Mouse (Mus musculus): ENCODE results near the gene Rpl37a. TPM values are rescaled to one million over a fixed set of nuclear protein-coding genes. Genes with fewer than 3 reads are reported as not detected.
A peak's percentile ranks its signal among the peaks of the same experiment; 100 is the strongest.

Gene Rpl37a
- polyA plus RNA-seq (2021) = 628 TPM

- peak; percentile 60 for ATAC-seq
- TF ChIP-seq CTCF (IDR thresholded peaks at IDR 0.05) = no peak
- in situ Hi-C loops (cut with MboI; ENCODE audit: low pct_unique_long_range_greater_than_20kb) = loop anchor here (10.0 to 25.0 kb wide), 3 partner anchors 124 to 1126 kb away; partner anchors contain the start of gene Xrcc5
- DNase-seq (ENCODE audit: low read depth, low spot score) = no peak
- ChIA-PET POLR2A (interaction anchor here (1.3 kb wide), 1 partner anchor 102 kb away, joined by 3 read pairs; no protein-coding TSS in a partner anchor), CTCF (no interaction called here)
- no peaks in the 10 kb centered on the region for H3K27me3 ChIP-seq
These were observed at the start of gene Rpl37a for GRCm38 (mm10) chr1:72710753-72711653. Rpl37a (plus strand) TSS chr1:72711290.

GRCm38 (mm10) chr1:72673070-72673469, 38.0 kb upstream of the Rpl37a start:
- ChIA-PET POLR2A (no interaction called here), CTCF (no interaction called here)
- H3K27me3 ChIP-seq = peaks cover 34% of the 10 kb centered on the region
- in situ Hi-C loops (cut with MboI; ENCODE audit: low pct_unique_long_range_greater_than_20kb) = no loop called here
- no peak for ATAC-seq
- TF ChIP-seq CTCF (IDR thresholded peaks at IDR 0.05) = no peak
- DNase-seq (ENCODE audit: low read depth, low spot score) = no peak

GRCm38 (mm10) chr1:72696256-72696655, 14.8 kb upstream of the Rpl37a start:
- in situ Hi-C loops (cut with MboI; ENCODE audit: low pct_unique_long_range_greater_than_20kb) = no loop called here
- DNase-seq (ENCODE audit: low read depth, low spot score) (no peak), ATAC-seq (no peak)
- peaks cover 3% of the 10 kb centered on the region for H3K27me3 ChIP-seq
- CTCF ChIA-PET = no interaction called here
- TF ChIP-seq CTCF (IDR thresholded peaks at IDR 0.05) = no peak
- POLR2A ChIA-PET = no interaction called here

GRCm38 (mm10) chr1:72698651-72699050, 12.4 kb upstream of the Rpl37a start:
- no peak for TF ChIP-seq CTCF (IDR thresholded peaks at IDR 0.05)
- in situ Hi-C loops (cut with MboI; ENCODE audit: low pct_unique_long_range_greater_than_20kb) = no loop called here
- POLR2A ChIA-PET = no interaction called here
- H3K27me3 ChIP-seq = peaks cover 6% of the 10 kb centered on the region
- ATAC-seq = no peak
- CTCF ChIA-PET = interaction anchor here (0.9 to 1.6 kb wide), 2 partner anchors 18 to 23 kb away, joined by 3 to 4 read pairs; no protein-coding TSS in a partner anchor
- DNase-seq (ENCODE audit: low read depth, low spot score) = no peak

GRCm38 (mm10) chr1:72700479-72700878, 10.6 kb upstream of the Rpl37a start, which contains the start of gene Ankar:
Ankar (minus strand) TSS chr1:72700579.
- peaks cover 6% of the 10 kb centered on the region for H3K27me3 ChIP-seq
- TF ChIP-seq CTCF (IDR thresholded peaks at IDR 0.05) = no peak
- ATAC-seq (no peak), DNase-seq (ENCODE audit: low read depth, low spot score) (no peak)
- in situ Hi-C loops (cut with MboI; ENCODE audit: low pct_unique_long_range_greater_than_20kb) = loop anchor here (25.0 kb wide), 2 partner anchors 388 to 1137 kb away; partner anchors contain the start of gene Xrcc5
- CTCF ChIA-PET = no interaction called here
- POLR2A ChIA-PET = no interaction called here

- CTCF ChIA-PET = no interaction called here
- in situ Hi-C loops (cut with MboI; ENCODE audit: low pct_unique_long_range_greater_than_20kb) = loop anchor here (25.0 kb wide), 2 partner anchors 395 to 1130 kb away; partner anchors contain the start of gene Xrcc5
- TF ChIP-seq CTCF (IDR thresholded peaks at IDR 0.05) = no peak
- POLR2A ChIA-PET = no interaction called here
- no peaks in the 10 kb centered on the region for H3K27me3 ChIP-seq
- DNase-seq (ENCODE audit: low read depth, low spot score) (no peak), ATAC-seq (no peak)
These were observed 3.6 kb upstream of the Rpl37a start for GRCm38 (mm10) chr1:72707525-72707924.

- DNase-seq (ENCODE audit: low read depth, low spot score) (no peak), ATAC-seq (no peak)
- ChIA-PET POLR2A (interaction anchor here (1.3 kb wide), 1 partner anchor 103 kb away, joined by 3 read pairs; no protein-coding TSS in a partner anchor), CTCF (no interaction called here)
- H3K27me3 ChIP-seq = no peaks in the 10 kb centered on the region
- no peak for TF ChIP-seq CTCF (IDR thresholded peaks at IDR 0.05)
- in situ Hi-C loops (cut with MboI; ENCODE audit: low pct_unique_long_range_greater_than_20kb) = loop anchor here (10.0 to 25.0 kb wide), 3 partner anchors 123 to 1126 kb away; partner anchors contain the start of gene Xrcc5
These were observed 594 bp downstream of the Rpl37a start for GRCm38 (mm10) chr1:72711684-72712083.

GRCm38 (mm10) chr1:72714547-72714946, 3.5 kb downstream of the Rpl37a start:
- ChIA-PET CTCF (interaction anchor here (1.8 to 8.4 kb wide), 2 partner anchors 9 to 141 kb away, joined by 3 to 118 read pairs; no protein-coding TSS in a partner anchor), POLR2A (interaction anchor here (0.6 kb wide), 1 partner anchor 195 kb away, joined by 3 read pairs; no protein-coding TSS in a partner anchor)
- in situ Hi-C loops (cut with MboI; ENCODE audit: low pct_unique_long_range_greater_than_20kb) = loop anchor here (10.0 to 25.0 kb wide), 3 partner anchors 120 to 1123 kb away; partner anchors contain the start of gene Xrcc5
- DNase-seq (ENCODE audit: low read depth, low spot score) (no peak), ATAC-seq (no peak)
- no peak for TF ChIP-seq CTCF (IDR thresholded peaks at IDR 0.05)
- H3K27me3 ChIP-seq = no peaks in the 10 kb centered on the region

- H3K27me3 ChIP-seq = no peaks in the 10 kb centered on the region
- no peak for ATAC-seq
- TF ChIP-seq CTCF (IDR thresholded peaks at IDR 0.05) = no peak
- CTCF ChIA-PET = interaction anchor here (1.8 to 8.4 kb wide), 2 partner anchors 10 to 140 kb away, joined by 3 to 118 read pairs; no protein-coding TSS in a partner anchor
- POLR2A ChIA-PET = interaction anchor here (1.8 kb wide), 1 partner anchor 141 kb away, joined by 6 read pairs; no protein-coding TSS in a partner anchor
- in situ Hi-C loops (cut with MboI; ENCODE audit: low pct_unique_long_range_greater_than_20kb) = loop anchor here (5.0 to 25.0 kb wide), 5 partner anchors 37 to 1122 kb away; partner anchors contain the start of gene Xrcc5
- DNase-seq (ENCODE audit: low read depth, low spot score) = no peak
These were observed 4.0 kb downstream of the Rpl37a start for GRCm38 (mm10) chr1:72715065-72715464.

GRCm38 (mm10) chr1:72715593-72716361, 4.7 kb downstream of the Rpl37a start:
- POLR2A ChIA-PET = interaction anchor here (1.0 to 1.8 kb wide), 3 partner anchors 110 to 140 kb away, joined by 4 to 6 read pairs (median 4); no protein-coding TSS in a partner anchor
- ATAC-seq (no peak), DNase-seq (ENCODE audit: low read depth, low spot score) (no peak)
- no peaks in the 10 kb centered on the region for H3K27me3 ChIP-seq
- TF ChIP-seq CTCF (IDR thresholded peaks at IDR 0.05) = no peak
- CTCF ChIA-PET = interaction anchor here (0.8 to 8.4 kb wide), 9 partner anchors 10 to 148 kb away, joined by 3 to 118 read pairs (median 4); no protein-coding TSS in a partner anchor
- in situ Hi-C loops (cut with MboI; ENCODE audit: low pct_unique_long_range_greater_than_20kb) = loop anchor here (5.0 to 25.0 kb wide), 5 partner anchors 37 to 1122 kb away; partner anchors contain the start of gene Xrcc5
